Comparison of ENCODE assay signal across 8 mouse cellular contexts in the genomic region with DNA sequence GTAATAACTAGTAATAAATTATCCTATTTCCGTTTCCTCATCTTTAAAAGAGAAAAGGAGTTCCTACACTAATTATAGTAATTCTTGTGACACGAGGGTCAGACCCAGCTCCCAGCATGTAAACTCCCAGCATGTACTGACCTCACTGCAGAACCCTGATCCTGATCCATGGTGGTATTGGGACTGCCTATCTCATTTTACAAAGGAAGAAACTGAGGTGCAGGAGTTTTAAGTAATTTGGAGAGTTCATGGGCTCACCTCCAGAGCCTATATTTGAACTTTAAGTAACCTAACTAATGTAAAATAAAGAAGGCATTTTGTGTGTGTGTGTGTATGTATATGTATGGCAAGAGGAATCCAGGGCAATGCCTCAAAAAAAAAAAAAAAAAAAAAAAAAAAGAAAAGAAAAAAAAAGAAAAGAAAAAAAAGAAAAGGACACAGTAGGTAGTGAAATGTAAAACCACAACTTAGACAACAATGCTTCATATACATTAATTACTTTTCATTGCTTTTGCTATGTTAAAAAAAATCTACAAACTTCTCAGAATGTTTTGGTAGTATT. TPM values are rescaled to one million over a fixed set of nuclear protein-coding genes. Genes with fewer than 3 reads are reported as not detected.
DNase-seq lines count a peak whose midpoint lies in the region; ATAC-seq and TF ChIP-seq lines count a peak whose summit lies in the region.

No protein-coding gene starts in this region.

- TF ChIP-seq CTCF in thymus, adult 2 months (IDR thresholded peaks at IDR 0.05; ENCODE audit: borderline replicate concordance, control insufficient read depth, extremely low read depth, insufficient read depth, low read length, poor library complexity), result no peak

- DNase-seq in embryo, embryonic 10.5 days (ENCODE audit: low spot score), result peak; percentile 73
- no peak for DNase-seq in embryo, embryonic 11 days
- DNase-seq in thymus, adult 2 months, result no peak
- DNase-seq in thymus, postnatal 14 days, result no peak
- peak; percentile 28 for DNase-seq in liver, embryonic 13.5 days
- peak; percentile 30 for DNase-seq in yolk sac, embryonic 10.5 days (ENCODE audit: low spot score)
- no peak for DNase-seq in urinary bladder, adult 18-20 months (ENCODE audit: low spot score in 2 of 2)
- DNase-seq in left cerebral cortex, postnatal 10 days (ENCODE audit: extremely low spot score in 1 of 2, low spot score in 2 of 2), result no peak

- WGBS in thymus, adult 2 months, result 1% methylated on average over 2 of the region's 2 CpGs
- WGBS in liver, embryonic 13.5 days (ENCODE audit: insufficient replicate concordance), result 0% methylated on average over 2 of the region's 2 CpGs

- no peaks in the 10 kb centered on the region for H3K27me3 ChIP-seq in thymus, adult 2 months (ENCODE audit: control insufficient read depth, insufficient read depth, low read length)
- no peaks in the 10 kb centered on the region for H3K27me3 ChIP-seq in liver, embryonic 13.5 days

- no peak overlapping the region for H3K27ac ChIP-seq in thymus, adult 2 months (ENCODE audit: control insufficient read depth, insufficient read depth, low read length)
- peak overlapping the region; percentile 97 for H3K27ac ChIP-seq in liver, embryonic 13.5 days

- H3K4me1 ChIP-seq in thymus, adult 2 months (replicated peaks; ENCODE audit: control insufficient read depth, insufficient read depth, low read length), result no peaks in the 10 kb centered on the region
- peaks cover 55% of the 10 kb centered on the region for H3K4me1 ChIP-seq in liver, embryonic 13.5 days (replicated peaks)

- H3K9me3 ChIP-seq in liver, embryonic 13.5 days (replicated peaks), result no peaks in the 10 kb centered on the region

- intact Hi-C loops in left cerebral cortex, postnatal 10 days (cut with DNase I), result loop anchor here (5.0 kb wide), 1 partner anchor 34 kb away; no protein-coding TSS in a partner anchor

- H3K4me2 ChIP-seq in liver, embryonic 13.5 days, result peak overlapping the region; percentile 87

- ATAC-seq in liver, embryonic 13.5 days (ENCODE audit: low read depth), result no peak

- peak overlapping the region; percentile 98 for H3K4me3 ChIP-seq in thymus, adult 2 months (ENCODE audit: control insufficient read depth, insufficient read depth, low read length)
- H3K4me3 ChIP-seq in liver, embryonic 13.5 days (replicated peaks), result peak overlapping the region; percentile 83

- peak overlapping the region; percentile 96 for H3K9ac ChIP-seq in liver, embryonic 13.5 days

- no peaks in the 10 kb centered on the region for H3K36me3 ChIP-seq in thymus, adult 2 months (ENCODE audit: control insufficient read depth, insufficient read depth, low read length)
- H3K36me3 ChIP-seq in liver, embryonic 13.5 days, result no peaks in the 10 kb centered on the region

- TF ChIP-seq POLR2A in thymus, adult 2 months (IDR thresholded peaks at IDR 0.05; ENCODE audit: control insufficient read depth, extremely low read depth, insufficient read depth, low read length, poor library complexity), result no peak

RNA-seq across cellular contexts. Expression of a gene that starts 1.1 kb away (rescaled TPM):
- 29.3 and 30.6 TPM in 2 replicates for polyA plus RNA-seq in thymus, adult 2 months (2012; rRNA removed)
- 81.4 and 102 TPM in 2 replicates for polyA plus RNA-seq in liver, embryonic 13.5 days (2015; fragmentation: Nextera tagmentation; extraction: Ambion mirVana)
- 10 to 100 TPM; 78.7 to 79.5 TPM for total RNA-seq in left cerebral cortex, postnatal 10 days (2021)

Comparison
In these comparisons a context has a peak if more than half of its experiments do, and no peak if none do; other contexts are left out.
1. DNase-seq: peak in embryo, embryonic 10.5 days (single experiment), liver, embryonic 13.5 days (single experiment) and yolk sac, embryonic 10.5 days (single experiment); none in embryo, embryonic 11 days (single experiment), thymus, adult 2 months (single experiment), thymus, postnatal 14 days (single experiment), urinary bladder, adult 18-20 months (0 of 2) and left cerebral cortex, postnatal 10 days (0 of 2).